Mouse (Mus musculus) stomach, embryonic 16.5 days (tissue): ENCODE measurements around the gene Meis2. TPM values are rescaled to one million over a fixed set of nuclear protein-coding genes. Genes with fewer than 3 reads are reported as not detected.
A peak's percentile ranks its signal among the peaks of the same experiment; 100 is the strongest.

Experiments
- ATAC-seq: fragments of 200-750 bp; cut with Nextera tagmentation; 2 replicates; pipeline ENCODE4 v1.8.0; 2017; ENCODE audit warnings: moderate number of reproducible peaks, moderate TSS enrichment; ENCODE audit not compliant: insufficient read depth, low FRiP score
- H3K27ac ChIP-seq: fragments of 300-500 bp; sonication (generic); 2 replicates; pipeline ENCODE4 v1.5.1; 2014; ENCODE audit warnings: low read length
- H3K27me3 ChIP-seq: fragments of 300-500 bp; sonication (generic); 2 replicates; pipeline ENCODE4 v1.6.1; 2014; ENCODE audit warnings: low read length, control low read depth, mixed read lengths; ENCODE audit not compliant: control insufficient read depth, insufficient read depth
- H3K36me3 ChIP-seq: fragments of 300-500 bp; sonication (generic); 2 replicates; pipeline ENCODE4 v1.6.1; 2014; ENCODE audit warnings: low read length; ENCODE audit not compliant: control insufficient read depth, insufficient read depth
- H3K4me1 ChIP-seq: fragments of 300-500 bp; sonication (generic); 2 replicates; pipeline ENCODE4 v1.6.1; 2014; ENCODE audit warnings: low read length, control low read depth, mixed read lengths; ENCODE audit not compliant: control insufficient read depth, insufficient read depth
- H3K4me2 ChIP-seq: fragments of 300-500 bp; sonication (generic); 2 replicates; pipeline ENCODE4 v1.6.1; 2014; ENCODE audit warnings: low read depth, low read length, mixed read lengths
- H3K4me3 ChIP-seq: fragments of 300-500 bp; sonication (generic); replicated peaks from 2 replicates; pipeline ENCODE4 v1.5.1; 2014; ENCODE audit warnings: mild to moderate bottlenecking, low read length
- H3K9ac ChIP-seq: fragments of 300-500 bp; sonication (generic); 2 replicates; pipeline ENCODE4 v1.6.1; 2014; ENCODE audit warnings: low read length
- H3K9me3 ChIP-seq: fragments of 300-500 bp; sonication (generic); replicated peaks from 2 replicates; pipeline ENCODE4 v1.6.1; 2016; ENCODE audit warnings: low read length, control low read depth; ENCODE audit not compliant: control insufficient read depth
- WGBS: fragments of 180-500 bp; shearing (Covaris S2); extraction: QIAGEN DNeasy Blood & Tissue Kit; methylation state at CpG from one replicate; pipeline ENCODE4 v1.1.7; 2014; 5-methylcytosine and 5-hydroxymethylcytosine counted together
- polyA plus RNA-seq: library from polyadenylated mRNA; unstranded; fragments of >200 nt; fragmentation: Nextera tagmentation; extraction: Ambion mirVana; gene quantifications from 2 replicates; pipeline ENCODE4 v1.2.1, GENCODE M21; 2015

The Meis2 gene
- polyA plus RNA-seq, 1 experiment from 2014 or later, result 43.3 TPM

GRCm38 (mm10) chr2:116070614-116071425, 5.2 kb upstream of the Meis2 start:
- WGBS, result 19% methylated on average over 10 of the region's 10 CpGs
- Histone ChIP-seq H3K9me3 (no peaks in the 10 kb centered on the region), H3K36me3 (no peaks in the 10 kb centered on the region), H3K9ac (peak overlapping the region; percentile 76), H3K4me2 (peak overlapping the region; percentile 81), H3K27me3 (no peaks in the 10 kb centered on the region), H3K27ac (peak overlapping the region; percentile 85), H3K4me1 (peaks cover 12% of the 10 kb centered on the region), H3K4me3 (peak overlapping the region; percentile 67)
- no peak for ATAC-seq

GRCm38 (mm10) chr2:116069451-116070225, 4.0 kb upstream of the Meis2 start:
- WGBS, result 22% methylated on average over 8 of the region's 8 CpGs
- no peaks in the 10 kb centered on the region for H3K36me3 ChIP-seq
- no peak for ATAC-seq

GRCm38 (mm10) chr2:116068901-116069300, 3.3 kb upstream of the Meis2 start:
- ATAC-seq, result no peak
- Histone ChIP-seq H3K4me3 (peak overlapping the region; percentile 67), H3K27me3 (no peaks in the 10 kb centered on the region), H3K36me3 (no peaks in the 10 kb centered on the region), H3K9ac (peak overlapping the region; percentile 84), H3K4me2 (peak overlapping the region; percentile 81), H3K4me1 (peaks cover 12% of the 10 kb centered on the region), H3K9me3 (no peaks in the 10 kb centered on the region), H3K27ac (peak overlapping the region; percentile 73)
- WGBS, result 29% methylated on average over 7 of the region's 7 CpGs

More at GRCm38 (mm10) chr2:116069451-116070225, 4.0 kb upstream of the Meis2 start:
- peaks cover 12% of the 10 kb centered on the region for H3K4me1 ChIP-seq
- peak overlapping the region; percentile 84 for H3K9ac ChIP-seq
- H3K4me2 ChIP-seq, result peak overlapping the region; percentile 81
- H3K4me3 ChIP-seq, result peak overlapping the region; percentile 67
- H3K27ac ChIP-seq, result peak overlapping the region; percentile 73
- no peaks in the 10 kb centered on the region for H3K9me3 ChIP-seq
- no peaks in the 10 kb centered on the region for H3K27me3 ChIP-seq

- WGBS, result 12% methylated on average over 11 of the region's 11 CpGs
- Histone ChIP-seq H3K9ac (peak overlapping the region; percentile 84), H3K4me1 (peaks cover 9% of the 10 kb centered on the region), H3K9me3 (no peaks in the 10 kb centered on the region), H3K4me3 (peak overlapping the region; percentile 67), H3K27me3 (no peaks in the 10 kb centered on the region), H3K4me2 (peak overlapping the region; percentile 81), H3K27ac (peak overlapping the region; percentile 99), H3K36me3 (no peaks in the 10 kb centered on the region)
- no peak for ATAC-seq
Measured at GRCm38 (mm10) chr2:116068461-116068860, 2.8 kb upstream of the Meis2 start.

- Histone ChIP-seq H3K9me3 (no peaks in the 10 kb centered on the region), H3K4me2 (peak overlapping the region; percentile 81), H3K4me1 (peaks cover 7% of the 10 kb centered on the region), H3K27ac (peak overlapping the region; percentile 99), H3K27me3 (no peaks in the 10 kb centered on the region), H3K36me3 (no peaks in the 10 kb centered on the region), H3K4me3 (peak overlapping the region; percentile 67), H3K9ac (peak overlapping the region; percentile 84)
- ATAC-seq, result no peak
- WGBS, result 6% methylated on average over 15 of the region's 15 CpGs
Measured at GRCm38 (mm10) chr2:116067711-116068110, 2.1 kb upstream of the Meis2 start.

GRCm38 (mm10) chr2:116067065-116067497, 1.4 kb upstream of the Meis2 start:
- no peaks in the 10 kb centered on the region for H3K36me3 ChIP-seq
- H3K27ac ChIP-seq, result peak overlapping the region; percentile 99
- H3K4me2 ChIP-seq, result peak overlapping the region; percentile 81
- no peaks in the 10 kb centered on the region for H3K9me3 ChIP-seq
- H3K9ac ChIP-seq, result peak overlapping the region; percentile 84
- no peaks in the 10 kb centered on the region for H3K27me3 ChIP-seq
- H3K4me1 ChIP-seq, result peaks cover 4% of the 10 kb centered on the region
- ATAC-seq, result peak; percentile 76
- 0% methylated on average over 27 of the region's 27 CpGs for WGBS
- H3K4me3 ChIP-seq, result peak overlapping the region; percentile 67

GRCm38 (mm10) chr2:116066057-116066941, 660 bp upstream of the Meis2 start:
- ATAC-seq, result peak; percentile 14; the same call in 1 of the 2 replicates
- Histone ChIP-seq H3K4me2 (peak overlapping the region; percentile 81), H3K9me3 (no peaks in the 10 kb centered on the region), H3K4me1 (no peaks in the 10 kb centered on the region), H3K27ac (peak overlapping the region; percentile 99), H3K36me3 (no peaks in the 10 kb centered on the region), H3K4me3 (peak overlapping the region; percentile 67), H3K27me3 (no peaks in the 10 kb centered on the region), H3K9ac (peak overlapping the region; percentile 84)
- WGBS, result under 1% methylated on average over 36 of the region's 36 CpGs

- ATAC-seq, result no peak
- no peaks in the 10 kb centered on the region for H3K36me3 ChIP-seq
- peak overlapping the region; percentile 99 for H3K27ac ChIP-seq
- H3K4me3 ChIP-seq, result peak overlapping the region; percentile 67
- H3K4me2 ChIP-seq, result peak overlapping the region; percentile 81
- H3K9me3 ChIP-seq, result no peaks in the 10 kb centered on the region
- no peaks in the 10 kb centered on the region for H3K27me3 ChIP-seq
- under 1% methylated on average over 10 of the region's 10 CpGs for WGBS
- H3K4me1 ChIP-seq, result 0 out of 2 replicates have a peak, but pooled peaks cover 3% of the 10 kb centered on the region
- peak overlapping the region; percentile 96 for H3K9ac ChIP-seq
Measured at GRCm38 (mm10) chr2:116065057-116065456, 582 bp downstream of the Meis2 start.
